30 mouse cellular contexts compared by ENCODE assay signal in the genomic region with DNA sequence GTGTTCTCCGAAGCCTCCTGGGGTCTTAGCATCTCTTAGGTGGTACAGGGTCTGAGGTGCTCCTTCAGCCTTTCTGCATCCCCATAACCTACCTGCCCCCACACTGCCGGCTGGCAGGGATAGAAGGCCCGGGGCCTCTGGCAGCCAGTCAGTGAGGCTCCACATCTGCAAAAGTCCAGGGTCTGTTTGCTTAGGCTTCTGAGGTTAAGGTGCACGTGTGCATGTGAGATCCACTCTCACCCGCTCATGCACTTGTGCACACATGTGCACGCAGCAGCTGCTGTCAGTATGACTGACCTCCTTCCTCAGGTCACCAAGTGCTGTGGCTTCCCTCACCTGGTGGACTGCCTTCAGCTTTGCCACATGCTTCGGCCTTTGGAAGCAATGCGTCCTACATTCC.
DNase-seq lines count a peak whose midpoint lies in the region; ATAC-seq lines count a peak whose summit lies in the region.
"Had no signal": no experiment of that assay in that cellular context is flagged by ENCODE, and none has a peak within 500 bp of the region (broad histone marks: within the 10 kb centered on the region; RNA-seq: fewer than 3 reads in every experiment).

No protein-coding gene starts in this region.

- DNase-seq in liver, embryonic 11.5 days (ENCODE audit: low spot score) = no peak
- no peak for DNase-seq in embryonic facial prominence, embryonic 10.5 days (ENCODE audit: low spot score)
- no peak for DNase-seq in liver, embryonic 13.5 days
- peak; percentile 38 for DNase-seq in thymus, postnatal 4 days
- no peak for DNase-seq in adrenal gland, adult (ENCODE audit: inconsistent age in 2 of 2, low spot score in 1 of 2)
- DNase-seq in lung, postnatal 25 days (ENCODE audit: low spot score) = no peak
- DNase-seq: adrenal gland, postnatal 14 days; cerebellum, adult 11 months; cerebellum, adult 9-11 months; embryo, embryonic 11 days; heart, postnatal 14 days; kidney, postnatal 10 days; lung, adult 18-20 months; right cerebral cortex, adult 18-20 months; spleen, adult 18-20 months had no signal

- no peak overlapping the region for H3K4me2 ChIP-seq in liver, embryonic 11.5 days
- H3K4me2 ChIP-seq in liver, embryonic 12.5 days = no peak overlapping the region
- H3K4me2 ChIP-seq in liver, embryonic 13.5 days = no peak overlapping the region
- H3K4me2 ChIP-seq: embryonic facial prominence, embryonic 13.5 days; hindbrain, embryonic 15.5 days; limb, embryonic 12.5 days; neural tube, embryonic 12.5 days had no signal

- WGBS in liver, embryonic 11.5 days = 82% methylated on average over 8 of the region's 8 CpGs
- WGBS in liver, embryonic 12.5 days (ENCODE audit: insufficient replicate concordance) = 76% methylated on average over 8 of the region's 8 CpGs
- WGBS in embryonic facial prominence, embryonic 10.5 days = 80% methylated on average over 8 of the region's 8 CpGs
- WGBS in liver, embryonic 13.5 days (ENCODE audit: insufficient replicate concordance) = 71% methylated on average over 8 of the region's 8 CpGs

- H3K9me3 ChIP-seq in liver, embryonic 11.5 days (ENCODE audit: control insufficient read depth, low read length) = no peaks in the 10 kb centered on the region
- no peaks in the 10 kb centered on the region for H3K9me3 ChIP-seq in liver, embryonic 12.5 days (replicated peaks)
- H3K9me3 ChIP-seq in embryonic facial prominence, embryonic 10.5 days = no peaks in the 10 kb centered on the region
- H3K9me3 ChIP-seq in liver, embryonic 13.5 days (replicated peaks) = no peaks in the 10 kb centered on the region
- H3K9me3 ChIP-seq: embryonic facial prominence, embryonic 13.5 days; forebrain, embryonic 10.5 days; hindbrain, embryonic 10.5 days; hindbrain, embryonic 15.5 days; limb, embryonic 12.5 days; neural tube, embryonic 12.5 days had no signal

- no peaks in the 10 kb centered on the region for H3K27me3 ChIP-seq in liver, embryonic 11.5 days (replicated peaks; ENCODE audit: control insufficient read depth, insufficient read depth, low read length)
- H3K27me3 ChIP-seq in liver, embryonic 12.5 days (replicated peaks) = peaks cover 20% of the 10 kb centered on the region; the same call in 1 of the 2 replicates
- H3K27me3 ChIP-seq in embryonic facial prominence, embryonic 10.5 days (replicated peaks; ENCODE audit: low read depth, poor library complexity, severe bottlenecking) = no peaks in the 10 kb centered on the region
- no peaks in the 10 kb centered on the region for H3K27me3 ChIP-seq in liver, embryonic 13.5 days
- H3K27me3 ChIP-seq: embryonic facial prominence, embryonic 13.5 days; hindbrain, embryonic 15.5 days; limb, embryonic 12.5 days; neural tube, embryonic 12.5 days; Patski had no signal

- H3K36me3 ChIP-seq in liver, embryonic 11.5 days (ENCODE audit: control insufficient read depth, insufficient read depth, low read length) = no peaks in the 10 kb centered on the region
- no peaks in the 10 kb centered on the region for H3K36me3 ChIP-seq in liver, embryonic 12.5 days
- H3K36me3 ChIP-seq in embryonic facial prominence, embryonic 10.5 days (replicated peaks) = no peaks in the 10 kb centered on the region
- no peaks in the 10 kb centered on the region for H3K36me3 ChIP-seq in liver, embryonic 13.5 days
- H3K36me3 ChIP-seq: embryonic facial prominence, embryonic 13.5 days; forebrain, embryonic 10.5 days; hindbrain, embryonic 10.5 days; hindbrain, embryonic 15.5 days; limb, embryonic 12.5 days; neural tube, embryonic 12.5 days had no signal

- H3K4me3 ChIP-seq in liver, embryonic 11.5 days (ENCODE audit: low read depth, low read length) = no peak overlapping the region
- H3K4me3 ChIP-seq in liver, embryonic 12.5 days = no peak overlapping the region
- H3K4me3 ChIP-seq in embryonic facial prominence, embryonic 10.5 days = no peak overlapping the region
- H3K4me3 ChIP-seq in liver, embryonic 13.5 days (replicated peaks) = no peak overlapping the region
- H3K4me3 ChIP-seq: embryonic facial prominence, embryonic 13.5 days; forebrain, embryonic 10.5 days; hindbrain, embryonic 10.5 days; hindbrain, embryonic 15.5 days; limb, embryonic 12.5 days; myocyte; neural tube, embryonic 12.5 days had no signal

- peaks cover 3% of the 10 kb centered on the region for H3K4me1 ChIP-seq in liver, embryonic 11.5 days (replicated peaks; ENCODE audit: control insufficient read depth, insufficient read depth, low read length)
- peaks cover 15% of the 10 kb centered on the region for H3K4me1 ChIP-seq in liver, embryonic 12.5 days
- peaks cover 60% of the 10 kb centered on the region for H3K4me1 ChIP-seq in embryonic facial prominence, embryonic 10.5 days
- H3K4me1 ChIP-seq in liver, embryonic 13.5 days (replicated peaks) = peaks cover 36% of the 10 kb centered on the region
- H3K4me1 ChIP-seq: embryonic facial prominence, embryonic 13.5 days had no signal

- H3K27ac ChIP-seq in liver, embryonic 11.5 days (ENCODE audit: low read depth, low read length) = no peak overlapping the region
- H3K27ac ChIP-seq in liver, embryonic 12.5 days = no peak overlapping the region
- peak overlapping the region; percentile 35; the same call in 1 of the 2 replicates for H3K27ac ChIP-seq in embryonic facial prominence, embryonic 10.5 days (replicated peaks)
- no peak overlapping the region for H3K27ac ChIP-seq in liver, embryonic 13.5 days
- H3K27ac ChIP-seq: embryonic facial prominence, embryonic 13.5 days; forebrain, embryonic 10.5 days; hindbrain, embryonic 10.5 days; hindbrain, embryonic 15.5 days; limb, embryonic 12.5 days; macrophage; neural tube, embryonic 12.5 days; stomach, postnatal 0 days had no signal

- no peak overlapping the region for H3K9ac ChIP-seq in liver, embryonic 11.5 days (ENCODE audit: low read depth, low read length)
- H3K9ac ChIP-seq in liver, embryonic 12.5 days = no peak overlapping the region
- H3K9ac ChIP-seq in liver, embryonic 13.5 days = no peak overlapping the region
- H3K9ac ChIP-seq: embryonic facial prominence, embryonic 13.5 days; hindbrain, embryonic 15.5 days; limb, embryonic 12.5 days; neural tube, embryonic 12.5 days had no signal

- peak; percentile 37; the same call in 1 of the 2 replicates for ATAC-seq in liver, embryonic 11.5 days (replicated peaks; ENCODE audit: low FRiP score)
- no peak for ATAC-seq in liver, embryonic 12.5 days
- peak; percentile 40; the same call in 1 of the 2 replicates for ATAC-seq in liver, embryonic 13.5 days (ENCODE audit: low read depth)
- ATAC-seq: forebrain, embryonic 16.5 days; inflammation-experienced regulatory T-cells, adult 6 months; lung, postnatal 0 days; midbrain, embryonic 16.5 days; Patski had no signal
